Mouse (Mus musculus): ENCODE data around the gene Apcs.

The Apcs gene

GRCm38 (mm10) chr1:172894777-172895357 is at the start of gene Apcs:
Apcs (minus strand) TSS chr1:172895041.
- DNase-seq = peak; percentile 64

GRCm38 (mm10) chr1:172932197-172932596 is 37.4 kb upstream of the Apcs start:
- DNase-seq = no peak

- no peak for DNase-seq
These were observed 23.6 kb upstream of the Apcs start for GRCm38 (mm10) chr1:172918450-172918849.

- peak; percentile 45 for DNase-seq
These were observed 22.3 kb upstream of the Apcs start for GRCm38 (mm10) chr1:172917115-172917514.

GRCm38 (mm10) chr1:172903313-172903712 is 8.5 kb upstream of the Apcs start:
- no peak for DNase-seq

GRCm38 (mm10) chr1:172895435-172895834 is 594 bp upstream of the Apcs start:
- no peak for DNase-seq

- DNase-seq = no peak
These were observed 18.2 kb downstream of the Apcs start for GRCm38 (mm10) chr1:172876675-172877074.

- DNase-seq = no peak
These were observed 19.6 kb downstream of the Apcs start for GRCm38 (mm10) chr1:172875265-172875664.

GRCm38 (mm10) chr1:172848171-172848570 is 46.7 kb downstream of the Apcs start:
- no peak for DNase-seq

- no peak for DNase-seq
These were observed 47.6 kb downstream of the Apcs start for GRCm38 (mm10) chr1:172847044-172847761.

Measured in kidney, adult 9 months (tissue).